Mouse (Mus musculus) lung, postnatal 0 days (tissue): ENCODE data around the gene Stxbp6.

Source experiments
- CTCF ChIP-seq: IDR thresholded peaks from 2 replicates; pipeline ENCODE4 v1.5.1; 2016; ENCODE audit warnings: antibody characterized with exemption, mild to moderate bottlenecking
- EP300 ChIP-seq: IDR thresholded peaks from 2 replicates; pipeline ENCODE4 v1.6.1; 2016; ENCODE audit warnings: antibody characterized with exemption, mild to moderate bottlenecking, control low read depth

- TF ChIP-seq EP300 (no peak), CTCF (no peak)
Measured at GRCm38 (mm10) chr12:45006049-45006448, 68.5 kb downstream of the Stxbp6 start.
